Mouse (Mus musculus): ENCODE results near the gene Tcp11. TPM values are rescaled to one million over a fixed set of nuclear protein-coding genes. Genes with fewer than 3 reads are reported as not detected.

The Tcp11 gene
- polyA plus RNA-seq (2014; fragmentation: Nextera tagmentation; extraction: Ambion mirVana) = 1.1 and 1.3 TPM in 2 replicates

DNA sequence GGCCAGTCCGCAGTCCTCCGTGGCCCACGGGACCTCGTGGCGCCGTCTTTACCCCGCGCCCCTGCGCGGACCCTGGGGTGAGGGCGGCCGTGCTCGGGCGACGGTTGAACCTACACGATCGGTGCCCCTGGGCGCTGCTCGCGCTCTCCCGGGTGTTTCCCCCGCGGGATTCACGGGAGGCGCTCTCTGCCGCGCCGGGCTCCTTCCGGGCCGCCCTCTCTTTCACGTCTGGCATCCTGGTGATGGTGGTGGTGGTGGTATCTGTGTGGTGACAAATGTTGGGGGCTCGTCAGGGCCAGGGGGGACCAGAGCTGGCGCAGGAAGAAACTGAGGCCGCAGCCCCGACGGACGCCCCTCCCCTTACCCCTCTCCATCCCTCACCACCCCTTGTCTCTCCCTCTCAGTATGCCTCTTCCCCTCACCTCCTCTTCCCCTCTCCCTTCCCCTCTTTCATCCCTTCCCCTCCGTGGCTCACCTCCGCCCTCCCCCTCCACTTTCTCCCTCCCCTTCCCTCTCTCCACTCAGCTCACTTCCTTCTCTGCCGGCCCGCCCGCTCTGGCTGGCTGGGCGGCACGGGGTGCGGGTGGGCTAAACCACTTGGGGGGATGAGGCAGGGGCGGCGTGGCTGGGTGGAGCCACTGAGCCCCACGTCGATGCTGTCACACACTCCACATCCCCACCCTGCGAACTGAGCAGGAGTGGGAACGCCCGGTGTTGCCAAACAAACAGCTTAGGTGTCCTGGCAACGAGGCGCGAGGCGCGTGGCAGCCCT lies at the start of gene Tcp11:
Gene Tcp11 (minus strand): TSS at position 595 of the 772 bp plus-strand sequence.
- WGBS = 2% methylated on average over 49 of the region's 57 CpGs
- H3K27me3 ChIP-seq (ENCODE audit: control insufficient read depth, insufficient read depth, low read length) = no peaks in the 10 kb centered on the region
- peak within 1 kb of the TSS; percentile 55 for H3K9ac ChIP-seq (replicated peaks; ENCODE audit: low read length)
- H3K4me2 ChIP-seq (ENCODE audit: low read depth, low read length) = peak within 1 kb of the TSS; percentile 99
- ATAC-seq (replicated peaks; ENCODE audit: insufficient number of reproducible peaks, low FRiP score, low TSS enrichment, low read depth) (peak; percentile 89), DNase-seq (ENCODE audit: low spot score) (peak; percentile 82)
- H3K27ac ChIP-seq (replicated peaks; ENCODE audit: low read depth, low read length) = no peak within 1 kb of the TSS
- no peaks in the 10 kb centered on the region for H3K36me3 ChIP-seq (replicated peaks; ENCODE audit: control insufficient read depth, insufficient read depth, low read depth, low read length)
- peaks cover 3% of the 10 kb centered on the region; the same call in 1 of the 2 replicates for H3K4me1 ChIP-seq (ENCODE audit: control insufficient read depth, insufficient read depth, low read length)
- peak within 1 kb of the TSS; percentile 64 for H3K4me3 ChIP-seq (ENCODE audit: low read depth, low read length)
- H3K9me3 ChIP-seq (replicated peaks; ENCODE audit: control insufficient read depth, low read length) = no peaks in the 10 kb centered on the region

DNA sequence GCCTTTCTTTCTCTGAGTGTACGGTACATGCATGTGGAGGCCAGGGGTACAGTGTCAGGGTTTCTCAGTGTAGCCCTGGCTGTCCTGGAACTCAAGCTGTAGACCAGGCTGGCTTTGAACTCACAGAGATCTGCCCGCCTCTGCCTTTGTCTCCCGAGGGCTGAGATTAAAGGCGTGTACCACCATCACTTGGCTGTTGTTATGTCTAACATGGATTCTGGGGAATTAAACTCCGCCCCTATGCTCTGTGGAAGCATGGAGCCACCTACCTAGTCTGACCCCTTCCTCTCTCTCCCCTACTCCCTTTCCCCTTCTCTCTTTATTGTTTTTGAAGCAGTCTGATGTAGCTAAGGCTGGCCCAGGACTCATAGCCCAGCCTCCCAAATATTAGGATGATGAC lies 49.4 kb upstream of the Tcp11 start:
- no peak overlapping the region for H3K4me3 ChIP-seq (ENCODE audit: low read depth, low read length)
- H3K27me3 ChIP-seq (ENCODE audit: control insufficient read depth, insufficient read depth, low read length) = no peaks in the 10 kb centered on the region
- H3K36me3 ChIP-seq (replicated peaks; ENCODE audit: control insufficient read depth, insufficient read depth, low read depth, low read length) = no peaks in the 10 kb centered on the region
- DNase-seq (ENCODE audit: low spot score) = no peak
- no peaks in the 10 kb centered on the region for H3K4me1 ChIP-seq (ENCODE audit: control insufficient read depth, insufficient read depth, low read length)
- no peaks in the 10 kb centered on the region for H3K9me3 ChIP-seq (replicated peaks; ENCODE audit: control insufficient read depth, low read length)
- H3K4me2 ChIP-seq (ENCODE audit: low read depth, low read length) = no peak overlapping the region
- no peak overlapping the region for H3K9ac ChIP-seq (replicated peaks; ENCODE audit: low read length)
- 89% methylated on average over 5 of the region's 5 CpGs for WGBS
- no peak overlapping the region for H3K27ac ChIP-seq (replicated peaks; ENCODE audit: low read depth, low read length)
- ATAC-seq (replicated peaks; ENCODE audit: insufficient number of reproducible peaks, low FRiP score, low TSS enrichment, low read depth) = no peak

DNA sequence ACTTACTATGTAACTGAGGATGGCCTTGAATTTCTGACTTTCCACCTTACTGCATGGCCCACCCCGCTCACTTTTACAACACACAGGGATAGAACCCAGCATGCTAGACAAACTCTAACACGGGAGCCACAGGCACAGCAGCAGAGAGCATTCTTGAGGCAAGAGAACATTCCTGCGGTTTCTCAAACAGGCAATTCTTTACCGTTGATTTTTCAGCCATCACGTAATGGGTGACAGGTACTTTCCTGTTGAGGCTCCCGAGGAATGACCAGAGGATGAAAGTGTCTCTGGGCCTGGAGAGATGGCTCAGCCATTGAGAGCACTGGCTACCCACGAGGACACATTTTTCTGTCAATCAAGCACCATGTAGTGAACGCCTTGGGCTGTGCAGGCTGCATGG lies 43.9 kb upstream of the Tcp11 start:
- ATAC-seq (replicated peaks; ENCODE audit: insufficient number of reproducible peaks, low FRiP score, low TSS enrichment, low read depth) = 0 out of 2 replicates have a peak, but pooled peaks have one; percentile 27
- Histone ChIP-seq H3K27me3 (ENCODE audit: control insufficient read depth, insufficient read depth, low read length) (no peaks in the 10 kb centered on the region), H3K9ac (replicated peaks; ENCODE audit: low read length) (no peak overlapping the region), H3K9me3 (replicated peaks; ENCODE audit: control insufficient read depth, low read length) (no peaks in the 10 kb centered on the region), H3K4me2 (ENCODE audit: low read depth, low read length) (no peak overlapping the region), H3K36me3 (replicated peaks; ENCODE audit: control insufficient read depth, insufficient read depth, low read depth, low read length) (no peaks in the 10 kb centered on the region), H3K27ac (replicated peaks; ENCODE audit: low read depth, low read length) (no peak overlapping the region), H3K4me1 (ENCODE audit: control insufficient read depth, insufficient read depth, low read length) (no peaks in the 10 kb centered on the region; the same call in 1 of the 2 replicates), H3K4me3 (ENCODE audit: low read depth, low read length) (no peak overlapping the region)
- no peak for DNase-seq (ENCODE audit: low spot score)
- 64% methylated on average over 8 of the region's 8 CpGs for WGBS

GRCm38 (mm10) chr17:28123627-28124026 lies 43.2 kb upstream of the Tcp11 start:
- H3K9ac ChIP-seq (replicated peaks; ENCODE audit: low read length) = no peak overlapping the region
- H3K27ac ChIP-seq (replicated peaks; ENCODE audit: low read depth, low read length) = no peak overlapping the region
- no peak overlapping the region; the same call in 1 of the 2 replicates for H3K4me2 ChIP-seq (ENCODE audit: low read depth, low read length)
- H3K9me3 ChIP-seq (replicated peaks; ENCODE audit: control insufficient read depth, low read length) = no peaks in the 10 kb centered on the region
- DNase-seq (ENCODE audit: low spot score) (no peak), ATAC-seq (replicated peaks; ENCODE audit: insufficient number of reproducible peaks, low FRiP score, low TSS enrichment, low read depth) (peak; percentile 53; the same call in 1 of the 2 replicates)
- no peaks in the 10 kb centered on the region; the same call in 1 of the 2 replicates for H3K4me1 ChIP-seq (ENCODE audit: control insufficient read depth, insufficient read depth, low read length)
- no peaks in the 10 kb centered on the region for H3K36me3 ChIP-seq (replicated peaks; ENCODE audit: control insufficient read depth, insufficient read depth, low read depth, low read length)
- H3K27me3 ChIP-seq (ENCODE audit: control insufficient read depth, insufficient read depth, low read length) = no peaks in the 10 kb centered on the region
- WGBS = 26% methylated on average over 7 of the region's 7 CpGs
- H3K4me3 ChIP-seq (ENCODE audit: low read depth, low read length) = no peak overlapping the region

DNA sequence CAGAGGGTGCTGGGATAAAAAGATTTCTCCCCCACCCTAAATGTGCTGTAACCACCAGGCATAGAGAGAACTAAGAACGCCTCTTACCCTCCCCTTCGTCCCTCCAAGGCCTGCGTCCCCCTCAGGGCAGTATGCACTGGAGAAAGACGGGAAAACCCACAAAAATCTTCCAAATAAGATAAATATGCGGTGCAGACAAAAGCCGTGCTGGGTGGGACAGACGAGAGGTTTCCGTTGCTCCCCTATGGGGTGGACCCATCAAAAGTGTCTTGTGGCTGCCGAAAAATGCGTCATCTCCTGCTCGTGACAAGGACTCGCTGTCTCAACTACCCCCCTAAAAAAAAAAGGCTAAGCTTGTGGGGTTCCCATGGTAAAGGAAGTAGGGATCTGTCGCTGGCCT lies 42.5 kb upstream of the Tcp11 start:
- Histone ChIP-seq H3K9ac (replicated peaks; ENCODE audit: low read length) (no peak overlapping the region), H3K4me2 (ENCODE audit: low read depth, low read length) (no peak overlapping the region)

GRCm38 (mm10) chr17:28120460-28120859 lies 40.0 kb upstream of the Tcp11 start:
- H3K4me3 ChIP-seq (ENCODE audit: low read depth, low read length) = no peak overlapping the region
- H3K9me3 ChIP-seq (replicated peaks; ENCODE audit: control insufficient read depth, low read length) = no peaks in the 10 kb centered on the region
- no peak overlapping the region for H3K4me2 ChIP-seq (ENCODE audit: low read depth, low read length)
- H3K27ac ChIP-seq (replicated peaks; ENCODE audit: low read depth, low read length) = no peak overlapping the region
- WGBS = 84% methylated on average over 5 of the region's 5 CpGs
- DNase-seq (ENCODE audit: low spot score) (no peak), ATAC-seq (replicated peaks; ENCODE audit: insufficient number of reproducible peaks, low FRiP score, low TSS enrichment, low read depth) (no peak)
- no peaks in the 10 kb centered on the region for H3K27me3 ChIP-seq (ENCODE audit: control insufficient read depth, insufficient read depth, low read length)
- H3K9ac ChIP-seq (replicated peaks; ENCODE audit: low read length) = no peak overlapping the region
- H3K4me1 ChIP-seq (ENCODE audit: control insufficient read depth, insufficient read depth, low read length) = no peaks in the 10 kb centered on the region; the same call in 1 of the 2 replicates
- H3K36me3 ChIP-seq (replicated peaks; ENCODE audit: control insufficient read depth, insufficient read depth, low read depth, low read length) = no peaks in the 10 kb centered on the region

More for the DNA sequence above, 42.5 kb upstream of the Tcp11 start:
- ATAC-seq (replicated peaks; ENCODE audit: insufficient number of reproducible peaks, low FRiP score, low TSS enrichment, low read depth) (no peak), DNase-seq (ENCODE audit: low spot score) (no peak)
- 51% methylated on average over 13 of the region's 13 CpGs for WGBS
- Histone ChIP-seq H3K36me3 (replicated peaks; ENCODE audit: control insufficient read depth, insufficient read depth, low read depth, low read length) (no peaks in the 10 kb centered on the region), H3K27ac (replicated peaks; ENCODE audit: low read depth, low read length) (no peak overlapping the region), H3K9me3 (replicated peaks; ENCODE audit: control insufficient read depth, low read length) (no peaks in the 10 kb centered on the region), H3K4me1 (ENCODE audit: control insufficient read depth, insufficient read depth, low read length) (no peaks in the 10 kb centered on the region; the same call in 1 of the 2 replicates), H3K4me3 (ENCODE audit: low read depth, low read length) (no peak overlapping the region), H3K27me3 (ENCODE audit: control insufficient read depth, insufficient read depth, low read length) (no peaks in the 10 kb centered on the region)

DNA sequence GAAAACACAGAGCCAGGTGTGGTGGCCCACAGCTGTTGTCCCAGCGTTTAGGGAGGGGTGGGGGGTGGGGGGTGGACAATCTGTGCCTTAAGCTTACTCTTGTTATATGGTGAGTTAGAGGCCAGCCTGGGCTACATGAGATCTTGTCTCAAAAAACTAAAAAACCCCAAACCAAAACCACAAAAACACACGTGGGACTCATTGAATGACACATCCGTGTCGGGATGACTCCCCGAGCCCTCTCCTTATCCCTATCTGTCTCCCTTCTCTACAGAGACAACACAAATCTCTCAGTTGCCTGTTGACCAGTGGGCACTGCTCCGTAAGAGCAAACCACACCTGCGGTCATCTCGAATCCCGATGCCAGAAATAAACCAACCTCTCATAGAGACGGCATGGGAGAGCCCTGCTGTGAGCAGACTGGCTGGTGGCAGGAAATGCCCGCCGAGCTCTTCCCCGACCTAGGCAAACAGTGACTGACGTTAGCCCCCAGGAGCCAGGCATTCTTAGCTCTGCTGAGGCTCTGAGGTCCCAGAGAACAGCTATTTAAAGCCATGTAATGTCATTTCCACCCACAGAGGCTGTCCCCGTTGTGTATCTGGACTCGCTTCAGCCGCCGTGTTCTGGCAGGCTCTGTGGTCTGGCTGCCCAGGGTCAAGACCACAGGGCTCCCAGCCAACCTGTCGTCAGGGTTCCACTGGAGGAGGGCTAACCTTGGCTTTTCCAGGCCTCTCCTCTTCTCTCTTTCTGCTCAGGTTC lies 37.2 kb upstream of the Tcp11 start:
- Histone ChIP-seq H3K4me3 (ENCODE audit: low read depth, low read length) (no peak overlapping the region), H3K27ac (replicated peaks; ENCODE audit: low read depth, low read length) (no peak overlapping the region), H3K9ac (replicated peaks; ENCODE audit: low read length) (no peak overlapping the region), H3K4me2 (ENCODE audit: low read depth, low read length) (no peak overlapping the region), H3K4me1 (ENCODE audit: control insufficient read depth, insufficient read depth, low read length) (no peaks in the 10 kb centered on the region), H3K36me3 (replicated peaks; ENCODE audit: control insufficient read depth, insufficient read depth, low read depth, low read length) (no peaks in the 10 kb centered on the region), H3K9me3 (replicated peaks; ENCODE audit: control insufficient read depth, low read length) (no peaks in the 10 kb centered on the region), H3K27me3 (ENCODE audit: control insufficient read depth, insufficient read depth, low read length) (no peaks in the 10 kb centered on the region)
- no peak for ATAC-seq (replicated peaks; ENCODE audit: insufficient number of reproducible peaks, low FRiP score, low TSS enrichment, low read depth)
- 50% methylated on average over 19 of the region's 19 CpGs for WGBS
- no peak for DNase-seq (ENCODE audit: low spot score)

DNA sequence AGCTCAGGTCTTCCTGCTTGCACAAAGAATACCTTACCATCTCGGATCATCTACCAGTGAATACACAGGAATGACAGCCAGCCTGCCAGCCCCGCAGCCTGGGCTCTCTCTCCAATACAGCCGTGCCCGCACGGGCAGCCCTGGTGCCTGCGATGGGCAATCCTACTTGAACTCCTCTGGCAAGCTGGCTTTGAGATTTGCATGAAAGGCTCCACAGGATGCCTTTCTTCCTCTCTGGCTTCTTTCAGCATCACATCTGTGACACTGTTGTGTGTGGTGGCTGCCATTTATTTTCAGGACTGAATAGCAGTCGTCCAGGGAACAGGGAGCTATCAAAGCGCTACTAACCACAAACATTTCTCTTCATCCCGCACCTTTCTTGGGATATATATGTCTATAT lies 35.9 kb upstream of the Tcp11 start:
- WGBS = 81% methylated on average over 9 of the region's 9 CpGs
- no peak for DNase-seq (ENCODE audit: low spot score)

More for the DNA sequence above, 35.9 kb upstream of the Tcp11 start:
- Histone ChIP-seq H3K36me3 (replicated peaks; ENCODE audit: control insufficient read depth, insufficient read depth, low read depth, low read length) (no peaks in the 10 kb centered on the region), H3K4me2 (ENCODE audit: low read depth, low read length) (no peak overlapping the region), H3K4me1 (ENCODE audit: control insufficient read depth, insufficient read depth, low read length) (no peaks in the 10 kb centered on the region), H3K4me3 (ENCODE audit: low read depth, low read length) (no peak overlapping the region), H3K27ac (replicated peaks; ENCODE audit: low read depth, low read length) (no peak overlapping the region), H3K27me3 (ENCODE audit: control insufficient read depth, insufficient read depth, low read length) (no peaks in the 10 kb centered on the region), H3K9me3 (replicated peaks; ENCODE audit: control insufficient read depth, low read length) (no peaks in the 10 kb centered on the region), H3K9ac (replicated peaks; ENCODE audit: low read length) (no peak overlapping the region)
- ATAC-seq (replicated peaks; ENCODE audit: insufficient number of reproducible peaks, low FRiP score, low TSS enrichment, low read depth) = no peak
